Mouse (Mus musculus): ENCODE results near the gene Prok2. TPM values are rescaled to one million over a fixed set of nuclear protein-coding genes. Genes with fewer than 3 reads are reported as not detected.

Prok2 gene
- total RNA-seq (2021), result not detected
- long read RNA-seq, experiment 1, result 0 reads
- long read RNA-seq, experiment 2, result 0 reads

DNA sequence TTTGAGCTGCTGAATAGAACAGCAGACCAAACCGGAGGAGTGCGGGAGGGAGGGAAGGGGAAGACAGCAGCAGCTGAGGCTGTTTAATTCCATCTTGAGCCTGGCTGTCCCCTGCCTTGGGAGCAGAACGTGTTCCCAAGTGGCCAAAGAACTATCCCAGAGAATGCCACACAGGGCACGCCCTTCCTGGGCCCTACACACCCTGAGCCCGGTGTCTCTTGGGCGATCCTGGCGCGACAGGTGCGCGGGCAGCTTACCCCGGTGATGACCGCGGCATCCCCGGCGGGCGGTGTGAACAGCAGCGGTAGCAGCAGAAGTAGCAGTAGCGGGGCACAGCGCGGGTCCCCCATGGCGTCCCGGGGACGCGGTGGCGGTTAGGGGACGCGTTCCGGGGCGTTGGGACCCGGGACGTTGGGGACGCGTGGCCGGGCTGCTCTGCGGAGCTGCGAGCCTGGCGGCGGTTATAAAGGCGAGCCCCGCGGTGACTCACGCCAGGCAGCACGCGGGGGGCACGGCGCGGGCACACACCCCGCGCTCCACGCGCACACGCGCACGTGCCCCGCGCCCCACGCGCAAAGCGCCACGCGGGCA lies at the start of gene Prok2:
Prok2 (minus strand) TSS at position 422 of the 591 bp plus-strand sequence.
- peak in 1 of 2 experiments; percentile 3 for DNase-seq

DNA sequence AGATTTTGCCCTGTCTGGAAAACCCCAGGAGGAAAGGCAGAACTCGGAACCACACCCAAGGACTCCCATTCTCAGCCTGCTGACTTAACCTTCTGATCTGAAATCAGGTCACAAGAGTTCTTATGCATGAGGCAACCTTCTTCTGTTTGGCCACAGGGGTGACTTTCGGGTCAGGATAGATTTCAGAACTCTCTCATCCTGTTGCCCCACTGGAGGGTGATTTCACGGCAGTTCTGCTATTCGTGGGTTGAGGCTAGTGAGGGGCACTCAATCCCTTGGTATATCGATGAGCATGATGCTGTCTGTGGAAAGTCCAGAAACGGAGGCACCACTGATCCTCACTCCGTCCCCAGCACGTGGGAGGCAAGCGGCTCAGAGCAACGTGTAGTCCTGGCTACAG lies 48.5 kb upstream of the Prok2 start:
- DNase-seq, result no peak

DNA sequence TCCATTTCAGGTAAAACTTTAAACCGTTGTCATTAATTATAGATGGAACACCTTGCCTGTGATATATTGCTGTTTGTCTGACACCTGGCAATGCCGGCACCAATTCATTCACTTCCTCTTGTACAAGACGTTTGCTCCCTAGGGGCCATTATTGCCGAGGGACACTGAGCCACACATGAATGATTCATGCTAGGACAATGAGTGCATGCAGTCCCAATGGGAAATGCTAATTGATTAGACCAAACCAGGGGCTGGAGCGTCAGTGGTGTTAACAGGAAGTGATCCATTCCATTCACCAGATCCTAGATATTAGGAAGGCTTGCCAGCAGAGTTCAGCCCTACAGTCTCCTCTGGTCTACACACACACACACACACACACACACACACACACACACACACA lies 42.3 kb upstream of the Prok2 start:
- no peak for DNase-seq

DNA sequence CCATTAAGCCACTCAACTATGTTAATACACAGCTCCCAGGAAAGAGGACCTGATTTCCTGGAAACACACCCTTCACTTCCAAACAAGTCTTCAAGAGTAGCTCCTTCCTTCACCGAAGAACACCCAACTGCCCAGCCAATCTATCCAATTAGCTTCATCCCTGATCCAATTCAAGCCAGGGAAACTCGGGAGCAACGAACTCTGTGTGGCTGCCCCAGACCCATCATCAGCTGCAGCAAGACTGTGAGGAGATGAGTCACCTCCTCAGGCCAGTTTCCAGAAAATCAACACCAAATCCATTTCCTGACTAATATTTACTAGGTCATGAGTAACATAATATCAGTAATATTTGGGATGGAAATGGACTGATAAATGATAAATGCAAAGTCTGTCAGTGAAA lies 38.7 kb upstream of the Prok2 start:
- no peak for DNase-seq

DNA sequence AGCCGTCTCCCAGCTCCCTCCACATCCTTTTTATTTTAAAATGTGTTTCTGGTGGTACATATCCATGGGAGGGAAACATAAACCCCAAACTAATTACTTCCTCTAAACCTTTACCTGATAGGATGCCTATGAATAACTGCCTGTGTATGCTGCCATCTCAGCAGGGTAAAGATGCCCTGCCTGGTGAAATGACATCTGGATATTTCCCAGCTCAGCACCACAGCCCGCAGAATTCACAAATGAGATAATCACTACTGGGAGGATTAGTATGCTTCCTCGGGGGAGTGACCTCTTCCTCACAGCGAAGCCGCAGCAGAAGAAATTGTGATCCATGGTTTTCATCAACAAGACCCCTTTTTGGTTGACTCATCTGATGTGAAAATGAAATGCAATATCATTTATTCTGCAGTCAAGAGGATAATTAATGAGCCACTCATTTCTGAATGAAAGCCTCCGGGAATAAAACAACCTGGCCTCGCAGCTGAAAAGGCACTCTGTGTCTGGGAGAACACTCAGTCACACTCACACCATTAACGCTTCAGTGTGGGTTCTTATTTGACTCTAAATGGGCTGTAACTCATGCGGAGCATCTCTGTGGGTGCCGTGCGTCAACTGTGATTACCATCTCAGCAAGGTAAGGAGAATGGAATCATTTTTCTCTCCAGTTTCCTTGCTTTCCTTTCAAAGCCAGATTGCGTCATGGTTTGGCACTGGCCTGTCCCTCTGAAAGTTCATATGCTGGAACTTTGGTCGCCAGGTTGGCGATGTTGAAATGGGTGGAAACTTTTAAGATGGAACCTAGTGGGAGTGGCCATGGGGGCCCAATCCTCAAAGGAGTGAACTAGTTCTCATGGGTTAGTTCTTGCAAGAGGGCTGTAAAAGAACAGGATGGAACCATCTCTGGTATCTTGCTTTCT lies 36.1 kb upstream of the Prok2 start:
- no peak for DNase-seq

DNA sequence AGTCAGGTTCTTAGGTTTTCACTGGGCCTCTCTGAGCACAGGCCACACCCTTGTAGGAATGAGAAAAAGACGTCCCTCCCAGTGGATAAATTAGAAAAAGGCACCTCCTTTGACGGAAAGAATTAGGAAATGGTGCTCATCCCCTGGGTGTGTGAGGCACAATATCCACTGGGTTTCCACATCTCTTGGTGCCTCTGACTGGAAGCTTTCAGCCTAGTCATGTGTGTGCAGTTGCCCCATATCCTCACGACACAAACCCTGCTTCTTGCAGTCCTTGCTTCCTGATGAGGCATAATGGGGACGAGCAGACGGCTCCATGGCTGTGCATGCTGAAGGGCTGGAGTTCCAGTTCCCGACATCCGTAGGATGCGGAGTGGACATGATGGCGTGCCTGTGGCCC lies 29.9 kb upstream of the Prok2 start:
- DNase-seq, result no peak

DNA sequence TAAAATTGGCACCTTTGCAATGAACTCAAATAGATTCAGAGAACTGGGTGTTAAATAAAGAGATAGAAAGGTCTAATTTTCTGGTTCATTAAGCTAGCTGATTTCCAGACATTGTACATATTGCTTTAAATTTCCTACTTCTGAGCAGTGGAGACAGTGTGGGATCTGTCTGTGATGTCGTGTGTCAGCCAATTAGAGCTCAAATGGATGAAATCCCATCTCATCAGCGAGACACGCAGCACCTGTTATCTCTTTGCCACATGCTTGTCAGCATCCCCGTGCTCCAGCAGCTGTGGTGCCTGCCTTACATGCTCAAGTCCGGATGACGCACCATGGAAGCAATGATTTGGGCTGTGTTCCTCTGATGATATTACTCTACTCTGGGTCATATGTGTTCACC lies 25.1 kb upstream of the Prok2 start:
- DNase-seq, result no peak

DNA sequence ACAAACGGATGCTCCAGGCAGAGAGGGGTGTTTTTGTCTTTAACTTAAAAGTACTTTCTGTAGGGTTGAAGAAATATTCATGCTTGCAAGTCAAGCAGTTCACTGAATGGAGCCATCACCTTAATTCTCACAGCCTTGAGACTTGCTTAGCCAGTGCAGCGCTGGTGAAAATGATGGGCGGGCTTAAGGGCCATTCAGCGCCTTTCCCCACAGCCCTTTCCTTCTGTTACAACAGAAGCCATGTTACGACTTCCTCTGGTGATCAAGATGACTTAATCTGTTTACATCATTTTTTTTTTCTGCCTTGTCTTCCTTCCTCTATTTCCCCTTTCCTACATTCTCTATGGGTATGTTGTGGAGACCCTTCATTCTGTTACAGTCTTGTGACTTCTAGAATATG lies 20.1 kb upstream of the Prok2 start:
- no peak for DNase-seq

DNA sequence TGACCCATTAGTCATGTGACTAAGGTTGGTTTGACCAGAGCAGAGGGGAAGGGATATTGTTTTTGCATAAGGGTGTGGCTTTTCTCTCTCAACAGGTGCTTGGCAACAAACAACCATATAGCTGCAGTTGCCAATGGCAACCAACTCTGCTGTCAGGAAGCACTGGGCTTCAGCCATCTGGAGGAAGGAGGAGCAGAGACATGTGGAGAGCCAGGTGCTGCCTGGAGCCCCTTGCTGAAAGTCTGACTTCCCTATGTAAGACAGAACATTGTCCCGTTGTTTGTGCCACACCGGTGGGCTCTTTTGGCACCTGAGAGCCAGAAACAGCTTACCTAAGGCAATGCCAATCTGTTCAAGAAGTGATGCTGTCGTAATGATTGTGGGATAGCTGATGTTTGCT lies 16.7 kb upstream of the Prok2 start:
- DNase-seq, result no peak

DNA sequence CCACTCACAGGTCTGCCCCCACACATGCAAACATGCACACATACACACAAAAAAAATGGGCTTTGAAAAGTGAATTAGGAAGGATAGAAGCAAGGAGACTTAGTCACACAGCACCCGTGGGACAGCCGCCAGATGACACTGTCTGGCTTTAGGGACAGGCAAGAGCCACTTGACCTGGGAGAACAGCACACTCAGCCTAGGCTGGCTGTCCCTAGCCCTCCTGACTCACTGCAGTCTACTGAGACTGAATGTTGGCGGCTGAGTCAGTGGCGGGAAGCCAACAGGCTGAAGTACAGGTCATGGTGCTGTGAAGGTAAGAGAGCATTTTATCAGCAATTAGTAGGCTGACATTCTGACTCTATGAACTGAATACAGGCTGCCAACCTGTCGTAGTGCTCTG lies 8.5 kb upstream of the Prok2 start:
- DNase-seq, result peak; percentile 34 to 70

DNA sequence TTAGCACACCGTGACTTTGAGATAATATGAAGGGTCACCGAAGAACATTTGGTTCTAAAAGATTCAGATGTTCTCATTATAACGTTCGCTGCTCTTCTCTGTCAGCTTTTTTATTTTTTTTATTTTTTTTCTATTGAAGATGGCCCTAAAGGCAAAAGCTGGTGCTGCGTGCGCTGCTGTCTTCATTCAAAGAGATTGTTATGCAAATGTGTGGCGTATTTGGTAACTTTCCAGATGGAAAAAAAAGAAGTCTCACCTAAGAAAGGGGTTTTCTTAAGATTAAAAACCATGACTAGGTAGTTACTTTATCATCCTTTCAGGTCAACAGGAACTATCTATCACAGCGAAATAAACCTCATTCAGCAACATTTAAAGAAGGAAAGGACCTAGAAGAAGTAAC lies 6.5 kb upstream of the Prok2 start:
- no peak for DNase-seq

DNA sequence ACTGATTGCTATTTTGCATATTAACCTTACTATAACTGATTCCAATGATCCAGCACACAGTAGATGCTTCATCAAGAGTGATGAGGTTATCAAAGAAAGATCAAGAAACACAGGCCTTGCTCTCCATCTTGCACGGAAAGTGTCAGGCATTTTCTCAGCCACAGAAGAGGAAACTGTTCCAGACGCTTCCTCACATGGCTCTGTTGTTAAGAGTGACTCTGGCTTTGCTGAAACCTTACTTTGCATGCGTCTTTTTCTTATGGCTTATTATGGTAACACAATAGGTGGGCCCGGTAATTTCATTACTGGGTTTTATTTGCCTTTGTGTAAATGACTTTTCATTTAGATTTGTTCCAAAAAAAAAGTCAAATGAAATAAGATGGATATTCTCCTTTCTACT lies 5.7 kb upstream of the Prok2 start:
- no peak for DNase-seq

DNA sequence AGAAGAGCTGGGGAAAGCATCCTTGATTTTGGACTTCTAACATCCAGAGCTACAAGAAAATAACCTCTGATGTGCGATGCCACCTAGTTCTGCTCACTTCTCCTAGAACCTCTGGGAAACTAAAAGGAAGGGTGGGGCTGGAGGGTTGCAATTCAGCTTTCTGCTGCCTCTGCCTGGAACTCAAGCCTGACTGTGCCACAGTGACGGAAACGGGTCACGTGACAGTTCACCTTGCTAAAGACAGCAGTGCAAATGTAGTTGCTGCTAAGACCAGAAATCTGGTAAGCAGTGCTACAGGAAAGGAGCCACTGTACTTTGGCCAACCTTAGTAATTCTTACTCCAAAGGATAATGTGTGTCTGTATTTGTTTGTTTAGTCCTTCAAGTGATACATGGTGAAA lies 3.7 kb upstream of the Prok2 start:
- no peak for DNase-seq

DNA sequence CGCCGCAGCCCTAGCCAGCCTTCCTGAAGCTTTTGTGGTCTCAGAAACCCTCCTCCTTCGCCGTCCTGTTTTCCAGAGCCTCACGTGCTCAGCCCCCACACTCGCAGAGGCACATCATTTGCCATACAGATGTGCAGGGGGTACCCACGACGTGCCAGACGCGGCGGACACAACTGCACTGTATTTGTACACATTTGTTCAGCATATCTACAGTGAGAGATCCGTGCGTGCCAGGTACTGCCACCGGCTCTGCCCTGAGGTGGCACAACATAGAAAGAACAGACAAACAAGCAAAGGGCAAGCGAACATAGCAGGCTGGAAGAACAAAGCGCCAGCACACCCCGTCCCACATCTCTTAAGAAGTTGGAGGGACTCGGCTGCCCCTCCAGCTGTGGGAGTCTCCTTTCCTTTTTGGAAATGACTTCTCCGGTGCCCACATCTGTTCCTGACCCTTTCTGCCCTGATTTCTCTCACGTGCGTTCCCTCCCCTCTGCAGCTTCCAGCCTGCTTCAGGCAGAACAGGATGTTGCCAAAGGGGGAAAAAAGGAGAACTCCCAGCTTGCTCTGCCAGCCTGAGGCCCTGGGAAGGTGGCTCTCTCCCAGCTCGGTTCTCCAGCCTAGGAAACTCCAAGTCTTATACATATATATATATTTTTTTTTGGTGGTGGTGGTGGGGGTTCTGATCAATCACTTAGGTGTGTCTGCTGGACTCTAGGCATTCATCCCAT lies 548 bp upstream of the Prok2 start:
- DNase-seq, result no peak

DNA sequence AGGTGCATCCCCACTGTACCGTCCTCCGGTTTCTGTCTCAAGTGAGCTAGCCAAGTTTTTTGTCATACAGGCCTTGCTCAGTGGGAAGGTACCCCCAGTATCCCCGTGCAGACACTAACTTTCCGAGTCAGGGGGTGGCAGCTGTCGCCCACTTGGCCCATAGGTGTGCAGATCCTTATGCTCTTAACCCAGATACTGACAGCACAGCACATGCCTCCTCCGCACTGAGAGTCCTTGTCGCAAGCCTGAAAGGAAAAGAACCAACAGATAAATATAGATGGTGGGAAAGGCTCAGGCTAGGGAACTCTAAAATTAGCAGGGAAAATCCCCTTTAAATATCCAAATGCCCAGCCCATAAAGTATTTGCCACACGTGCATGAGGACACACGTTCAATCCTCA lies 3.8 kb downstream of the Prok2 start:
- no peak for DNase-seq

DNA sequence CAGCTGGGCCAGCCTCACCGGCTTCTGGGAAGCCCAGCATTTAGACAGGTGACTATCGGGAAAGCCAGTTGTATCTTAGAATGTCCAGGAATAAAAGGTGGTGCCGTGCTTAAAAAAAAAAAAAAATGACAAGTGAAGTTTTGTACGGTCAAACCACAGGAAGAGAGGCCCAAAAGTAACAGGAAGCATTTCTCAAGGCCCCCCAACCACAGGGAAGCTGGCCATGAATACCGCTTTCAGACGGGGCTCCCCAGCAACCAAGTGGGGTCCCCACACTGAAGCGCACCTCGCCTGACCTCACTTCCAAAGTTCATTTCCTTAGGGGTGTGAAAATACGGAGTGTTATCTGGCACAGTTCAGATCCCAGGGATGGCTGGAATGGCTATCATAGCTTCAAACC lies 5.2 kb downstream of the Prok2 start:
- no peak for DNase-seq

DNA sequence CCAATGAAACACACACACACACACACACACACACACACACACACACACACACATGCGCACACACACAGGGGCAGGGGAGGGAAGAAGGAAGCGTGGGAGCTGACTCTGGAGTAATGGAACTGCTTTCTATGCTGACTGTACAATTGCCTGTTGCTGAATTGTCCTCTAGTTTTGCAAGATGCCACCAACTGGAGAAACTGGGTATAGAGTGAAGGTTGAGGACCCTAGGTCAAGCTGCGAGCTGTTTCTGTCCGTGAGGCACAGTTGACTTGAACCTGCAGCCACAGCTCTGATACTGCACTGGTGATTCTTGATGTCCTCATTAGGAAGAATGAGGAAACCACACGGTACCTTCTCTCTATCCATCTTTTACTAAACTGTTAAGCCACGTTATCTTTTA lies 10.3 kb downstream of the Prok2 start:
- no peak for DNase-seq

DNA sequence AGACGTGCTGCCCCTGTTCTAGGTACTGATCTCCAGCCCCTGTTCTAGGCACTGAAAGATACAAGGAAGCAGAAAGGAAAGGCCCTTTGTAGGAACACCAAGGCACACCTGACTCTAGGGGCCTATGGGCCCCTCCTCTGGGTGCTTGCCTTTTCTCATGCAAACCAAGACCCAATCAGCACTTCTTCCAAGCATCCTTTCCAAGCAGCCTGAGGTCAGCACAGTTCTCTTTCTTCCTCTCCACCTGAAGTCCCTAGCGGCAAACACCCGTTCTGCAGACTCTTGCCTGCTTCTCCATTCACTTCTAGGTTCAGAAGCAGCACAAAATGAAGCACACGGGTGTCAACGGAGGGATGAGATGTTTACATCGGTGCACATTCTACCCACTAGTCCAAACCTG lies 11.0 kb downstream of the Prok2 start:
- DNase-seq, result no peak

DNA sequence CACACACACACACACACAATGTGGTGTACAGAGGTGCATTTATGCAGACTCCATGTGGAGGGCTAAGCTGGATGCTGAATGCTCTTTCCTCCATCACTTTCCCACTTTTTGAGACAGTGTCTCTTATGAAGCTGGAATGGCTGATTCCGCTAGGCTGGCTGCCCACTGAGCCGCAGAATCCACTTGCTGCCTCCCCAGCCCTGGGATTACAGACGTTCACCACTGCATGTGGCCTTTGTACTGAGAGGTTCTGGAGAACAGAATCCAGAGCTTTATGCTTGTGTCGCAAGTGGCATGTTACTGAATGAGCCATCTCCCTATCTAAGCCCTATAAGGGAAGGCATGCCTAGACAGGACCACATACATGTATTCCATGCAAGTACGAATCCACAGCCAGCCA lies 12.9 kb downstream of the Prok2 start:
- DNase-seq, result no peak

DNA sequence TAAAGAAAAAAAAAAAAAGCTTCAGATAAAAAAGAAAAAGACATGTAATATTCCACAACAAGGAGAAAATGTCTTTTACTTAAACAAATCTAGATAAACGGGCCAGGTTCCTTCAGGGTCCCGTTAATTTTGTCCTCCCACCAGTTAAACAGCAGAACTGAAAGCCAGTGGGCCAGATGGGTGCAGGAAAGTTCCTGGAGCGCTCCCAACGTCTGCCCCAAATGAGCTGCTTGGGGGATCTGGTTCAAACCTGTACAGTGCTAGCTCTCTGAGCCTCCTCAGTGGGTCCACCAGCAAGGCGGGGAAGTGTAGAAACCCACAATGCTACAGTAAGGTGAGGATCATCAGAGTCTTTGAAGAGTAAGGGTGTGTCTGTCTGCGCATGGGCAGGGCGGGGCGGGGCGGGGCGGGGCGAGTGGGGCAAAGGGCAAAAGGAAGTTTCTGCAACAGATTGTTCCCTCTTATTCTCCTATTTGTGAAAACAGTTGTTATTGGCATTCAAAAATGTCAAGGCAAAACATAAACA lies 14.6 kb downstream of the Prok2 start:
- DNase-seq, result no peak

DNA sequence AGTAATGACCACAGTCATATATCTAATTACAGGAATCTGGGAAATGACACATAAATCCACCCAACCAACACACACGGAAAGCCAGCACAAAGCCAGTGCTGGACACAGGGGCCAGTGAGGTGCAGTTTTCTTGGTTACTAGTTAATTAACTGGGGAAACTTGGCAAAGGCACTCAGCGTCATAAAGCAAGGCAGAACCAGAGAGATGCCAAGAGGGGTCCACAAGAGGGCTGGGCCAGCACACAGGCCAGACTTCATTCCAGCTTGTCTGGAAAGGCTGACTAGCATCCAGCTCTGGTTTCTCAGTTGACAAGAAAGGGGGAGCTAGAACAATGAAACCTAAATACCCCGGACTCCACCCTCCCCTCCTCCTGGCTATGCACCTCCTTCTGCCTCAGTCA lies 25.7 kb downstream of the Prok2 start:
- no peak for DNase-seq

DNA sequence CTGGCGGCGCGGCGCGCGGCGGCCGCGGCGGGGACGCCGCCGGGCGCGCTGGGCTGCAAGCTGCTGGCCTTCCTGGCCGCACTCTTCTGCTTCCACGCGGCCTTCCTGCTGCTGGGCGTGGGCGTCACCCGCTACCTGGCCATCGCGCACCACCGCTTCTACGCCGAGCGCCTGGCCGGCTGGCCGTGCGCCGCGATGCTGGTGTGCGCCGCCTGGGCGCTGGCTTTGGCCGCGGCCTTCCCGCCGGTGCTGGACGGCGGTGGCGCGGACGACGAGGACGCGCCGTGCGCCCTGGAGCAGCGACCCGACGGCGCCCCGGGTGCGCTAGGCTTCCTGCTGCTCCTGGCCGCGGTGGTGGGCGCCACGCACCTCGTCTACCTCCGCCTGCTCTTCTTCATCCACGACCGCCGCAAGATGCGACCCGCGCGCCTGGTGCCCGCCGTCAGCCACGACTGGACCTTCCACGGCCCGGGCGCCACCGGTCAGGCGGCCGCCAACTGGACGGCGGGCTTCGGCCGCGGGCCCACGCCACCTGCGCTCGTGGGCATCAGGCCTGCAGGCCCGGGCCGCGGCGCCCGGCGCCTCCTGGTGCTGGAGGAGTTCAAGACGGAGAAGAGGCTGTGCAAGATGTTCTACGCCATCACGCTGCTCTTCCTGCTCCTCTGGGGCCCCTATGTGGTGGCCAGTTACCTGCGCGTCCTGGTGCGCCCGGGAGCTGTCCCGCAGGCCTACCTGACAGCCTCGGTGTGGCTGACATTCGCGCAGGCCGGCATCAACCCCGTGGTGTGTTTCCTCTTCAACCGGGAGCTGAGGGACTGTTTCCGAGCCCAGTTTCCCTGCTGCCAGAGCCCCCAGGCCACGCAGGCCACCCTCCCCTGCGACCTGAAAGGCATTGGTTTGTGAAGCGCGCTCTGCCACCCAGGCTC lies 33.0 kb downstream of the Prok2 start:
- peak in 1 of 2 experiments; percentile 7 for DNase-seq
